Mouse (Mus musculus) E14TG2a.4 (cell line): Measurements from ENCODE around the gene Ttc9.

ENCODE experiments used
- CTCF ChIP-seq: conservative IDR thresholded peaks from 2 replicates; pipeline ENCODE4 v1.5.1; 2014; ENCODE audit warnings: low read length
- NANOG ChIP-seq: IDR thresholded peaks from 2 replicates; pipeline ENCODE4 v1.6.1; 2014; ENCODE audit warnings: borderline replicate concordance, low read length, mixed read lengths
- POU5F1 ChIP-seq: IDR thresholded peaks from 2 replicates; pipeline ENCODE4 v1.6.1; 2014; ENCODE audit warnings: low read length, borderline replicate concordance

GRCm38 (mm10) chr12:81630915-81631660 lies at the start of gene Ttc9:
- TF ChIP-seq CTCF (no peak), NANOG (no peak), POU5F1 (no peak)
